Mouse (Mus musculus) E14TG2a.4 (cell line): Measurements from ENCODE around the gene Txndc15.

Experiments
- CTCF ChIP-seq: conservative IDR thresholded peaks from 2 replicates; pipeline ENCODE4 v1.5.1; 2014; ENCODE audit warnings: low read length
- NANOG ChIP-seq: IDR thresholded peaks from 2 replicates; pipeline ENCODE4 v1.6.1; 2014; ENCODE audit warnings: borderline replicate concordance, low read length, mixed read lengths

GRCm38 (mm10) chr13:55704301-55704700 is 10.1 kb upstream of the Txndc15 start:
- TF ChIP-seq CTCF (no peak), NANOG (no peak)
